Mouse (Mus musculus) splenic B cell, adult 2 months (primary cell): ENCODE data around the gene F12.

Experiments used
- DNase-seq: peaks from one replicate; pipeline ENCODE4 v3.0.0-alpha.2; 2011; ENCODE audit warnings: low read depth, low spot score
- H3K27me3 ChIP-seq: 2 replicates; pipeline ENCODE4 v1.6.1; 2012; ENCODE audit warnings: mild to moderate bottlenecking, low read length, moderate library complexity, mixed read lengths; ENCODE audit not compliant: control insufficient read depth, poor library complexity, insufficient read depth, severe bottlenecking
- H3K36me3 ChIP-seq: 2 replicates; pipeline ENCODE4 v1.6.1; 2012; ENCODE audit warnings: mild to moderate bottlenecking, low read length, moderate library complexity, mixed read lengths; ENCODE audit not compliant: control insufficient read depth, poor library complexity, insufficient read depth, severe bottlenecking

The F12 gene

DNA sequence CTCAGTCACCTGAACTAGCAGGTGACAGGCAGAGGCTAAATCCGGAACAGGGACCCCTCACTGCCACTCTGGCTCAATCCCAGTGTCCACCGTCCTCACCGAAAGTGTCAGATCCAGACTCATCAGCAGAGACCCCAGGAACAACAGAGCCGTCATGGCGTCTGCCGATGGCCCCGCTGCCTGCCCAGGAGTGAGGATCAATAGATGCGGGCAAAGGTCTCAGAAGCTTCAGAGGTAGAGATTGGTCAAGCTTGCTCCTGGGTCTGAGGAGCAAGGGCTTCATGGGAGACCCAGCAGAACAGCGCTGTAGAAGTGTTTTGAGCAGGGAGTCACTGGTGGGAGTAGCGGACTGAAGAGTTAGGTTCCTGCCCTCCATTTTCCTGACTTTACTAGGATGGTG, at the start of gene F12:
Gene F12, minus strand, starts transcription at position 181 of the 400 bp plus-strand sequence.
- no peaks in the 10 kb centered on the region for H3K36me3 ChIP-seq
- DNase-seq, result no peak
- no peaks in the 10 kb centered on the region for H3K27me3 ChIP-seq

DNA sequence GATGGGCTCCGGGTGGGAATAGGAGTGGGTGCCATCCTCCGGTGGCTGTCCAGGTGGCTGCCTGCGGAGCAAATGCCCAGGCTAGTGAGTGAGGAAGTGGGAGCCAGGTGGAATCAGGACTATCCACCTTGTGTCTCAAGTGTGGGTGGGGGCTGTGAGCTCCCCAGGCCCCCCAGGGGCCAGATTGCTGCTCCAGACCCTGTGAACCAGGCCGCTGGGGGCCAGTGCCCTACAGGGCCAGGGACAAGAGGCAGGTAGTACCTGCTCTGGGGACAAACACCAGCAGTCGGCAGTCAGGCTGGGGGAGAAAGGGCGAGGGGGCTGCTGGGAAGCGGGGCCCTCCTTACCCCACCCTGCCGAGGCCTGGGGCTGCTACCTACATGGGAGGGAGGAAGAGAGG, 49.7 kb upstream of the F12 start:
- Histone ChIP-seq H3K27me3 (no peaks in the 10 kb centered on the region), H3K36me3 (no peaks in the 10 kb centered on the region)
- DNase-seq, result no peak

DNA sequence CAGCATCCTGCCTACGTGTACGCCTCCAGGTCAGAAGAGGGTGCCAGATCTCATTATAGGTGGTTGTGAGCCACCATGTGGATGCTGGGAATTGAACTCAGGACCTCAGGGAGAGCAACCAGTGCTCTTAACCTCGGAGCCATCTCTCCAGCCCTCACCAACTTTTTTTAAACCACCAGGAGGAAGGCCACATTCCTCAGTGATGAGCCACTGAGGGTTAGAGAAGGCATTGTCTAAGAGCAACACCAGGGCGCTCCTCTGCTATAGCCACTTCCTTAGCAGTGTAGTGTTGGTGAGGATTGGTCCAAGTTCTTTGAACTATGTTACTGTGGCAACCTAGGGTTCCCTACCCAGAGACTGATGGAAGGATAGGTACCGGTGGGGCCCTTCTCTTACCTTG, 49.2 kb upstream of the F12 start:
- Histone ChIP-seq H3K36me3 (no peaks in the 10 kb centered on the region), H3K27me3 (no peaks in the 10 kb centered on the region)
- DNase-seq, result no peak

DNA sequence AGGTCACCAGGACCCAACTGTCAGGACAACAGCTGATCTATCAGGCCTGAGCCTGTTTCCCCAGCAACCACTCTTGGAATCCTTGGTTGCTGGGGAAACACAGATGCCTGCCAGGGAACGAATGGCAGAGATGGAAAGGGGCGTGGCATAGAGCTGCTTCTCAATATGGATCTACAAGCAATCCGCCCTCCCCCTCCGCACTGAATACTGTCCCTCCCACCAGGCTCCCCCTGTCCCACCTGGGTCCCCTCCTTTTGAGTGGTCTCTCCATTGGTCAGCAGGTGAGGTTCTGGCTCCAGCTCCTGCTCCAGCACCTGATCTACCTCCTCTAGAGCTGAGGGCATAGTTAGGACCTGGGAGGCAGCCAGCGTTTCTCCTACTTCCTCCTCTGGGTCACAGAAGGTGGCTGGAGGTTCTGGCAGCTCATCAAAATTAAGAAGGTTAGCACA, 48.1 kb upstream of the F12 start:
- DNase-seq, result peak; percentile 40
- Histone ChIP-seq H3K27me3 (no peaks in the 10 kb centered on the region), H3K36me3 (no peaks in the 10 kb centered on the region)

DNA sequence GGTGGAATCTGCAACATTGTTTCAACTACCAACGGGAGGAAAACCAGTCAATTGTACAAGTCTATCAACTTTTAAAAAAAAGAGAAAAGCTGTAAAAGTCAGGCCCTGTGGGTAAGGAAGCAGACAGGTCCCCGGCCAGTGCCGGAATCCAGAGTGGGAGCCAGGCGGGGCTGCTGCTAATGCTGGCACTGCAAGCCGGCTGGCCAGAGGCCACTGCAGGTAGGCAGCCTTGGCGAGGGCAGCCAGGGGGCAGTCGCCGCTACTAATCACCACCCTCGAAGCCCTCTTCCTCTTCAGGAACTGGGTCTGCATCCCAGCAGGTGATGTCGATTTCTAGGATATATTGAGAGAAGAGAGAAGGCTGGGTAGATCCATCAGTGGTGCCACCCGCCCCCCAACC, 47.4 kb upstream of the F12 start:
- no peaks in the 10 kb centered on the region for H3K36me3 ChIP-seq
- peak; percentile 38 for DNase-seq
- no peaks in the 10 kb centered on the region for H3K27me3 ChIP-seq

DNA sequence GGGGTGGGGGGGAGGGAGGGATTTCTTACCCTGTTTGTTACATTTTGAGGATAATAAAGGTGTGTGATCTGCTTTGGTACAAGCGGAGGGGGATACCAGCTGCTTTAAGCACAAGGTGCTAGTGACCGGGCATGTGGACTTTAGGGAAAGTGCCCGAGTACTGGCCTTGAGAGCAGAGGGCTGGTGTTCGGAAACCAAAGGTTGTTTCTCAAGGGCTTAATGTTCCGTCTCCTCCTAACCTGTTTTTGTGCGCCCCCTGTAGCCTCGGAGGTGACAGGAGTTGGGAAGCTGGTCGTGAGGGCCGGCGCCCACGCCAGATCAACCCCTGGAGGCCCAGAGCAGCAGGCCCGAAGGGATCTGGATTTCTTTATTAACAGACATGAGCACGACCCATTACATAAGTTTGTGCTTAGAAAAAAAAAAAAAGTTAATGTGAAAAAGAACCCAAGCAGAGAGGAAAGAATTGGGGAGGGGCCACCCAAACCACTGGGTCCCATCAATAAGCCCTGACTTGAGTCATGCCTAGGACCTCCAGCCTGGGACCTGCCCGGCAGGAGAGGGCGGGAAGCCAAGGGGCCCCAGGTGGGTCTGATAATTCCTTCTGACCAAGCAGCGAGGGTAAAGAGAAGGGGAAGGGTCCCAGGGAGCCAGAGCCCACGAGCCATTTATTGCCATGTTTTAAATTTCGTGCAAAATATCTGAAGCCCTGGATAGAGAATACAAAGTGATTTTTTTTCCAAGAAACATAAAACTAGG, 46.7 kb upstream of the F12 start:
- Histone ChIP-seq H3K36me3 (no peaks in the 10 kb centered on the region), H3K27me3 (no peaks in the 10 kb centered on the region)
- DNase-seq, result peak; percentile 60

DNA sequence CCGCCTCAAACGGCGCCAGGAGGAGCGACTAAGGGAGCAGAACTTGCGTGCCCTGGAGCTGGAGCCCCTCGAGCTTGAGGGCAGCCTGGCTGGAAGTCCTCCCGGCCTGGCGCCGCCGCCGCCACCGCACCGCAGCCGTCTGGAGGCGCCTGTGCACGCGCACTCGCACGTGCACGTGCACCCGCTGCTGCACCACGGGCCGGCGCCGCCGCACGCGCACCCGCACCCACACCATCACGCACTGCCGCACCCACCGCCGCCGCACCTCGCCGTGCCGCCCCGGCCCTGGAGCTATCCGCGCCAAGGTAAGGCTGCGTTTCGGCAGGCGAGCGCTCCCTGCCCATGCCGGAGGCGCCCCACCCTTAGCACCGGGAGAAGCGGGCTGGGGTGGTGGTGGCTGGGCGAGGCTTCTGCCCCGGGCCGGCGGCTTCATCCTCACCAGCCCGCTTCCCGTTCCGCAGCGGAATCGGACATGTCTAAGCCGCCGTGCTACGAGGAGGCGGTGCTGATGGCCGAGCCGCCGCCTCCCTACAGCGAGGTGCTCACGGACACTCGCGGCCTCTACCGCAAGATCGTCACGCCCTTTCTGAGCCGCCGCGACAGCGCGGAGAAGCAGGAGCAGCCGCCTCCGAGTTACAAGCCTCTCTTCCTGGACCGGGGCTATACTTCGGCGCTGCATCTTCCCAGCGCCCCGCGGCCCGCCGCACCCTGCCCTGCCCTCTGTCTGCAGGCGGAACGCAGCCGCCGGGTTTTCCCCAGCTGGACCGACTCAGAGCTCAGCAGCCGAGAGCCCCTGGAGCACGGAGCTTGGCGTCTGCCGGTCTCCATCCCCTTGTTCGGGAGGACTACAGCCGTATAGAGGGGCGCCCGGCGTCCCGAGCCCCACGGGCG, 45.8 kb upstream of the F12 start:
- peak; percentile 67 for DNase-seq
- H3K36me3 ChIP-seq, result no peaks in the 10 kb centered on the region

DNA sequence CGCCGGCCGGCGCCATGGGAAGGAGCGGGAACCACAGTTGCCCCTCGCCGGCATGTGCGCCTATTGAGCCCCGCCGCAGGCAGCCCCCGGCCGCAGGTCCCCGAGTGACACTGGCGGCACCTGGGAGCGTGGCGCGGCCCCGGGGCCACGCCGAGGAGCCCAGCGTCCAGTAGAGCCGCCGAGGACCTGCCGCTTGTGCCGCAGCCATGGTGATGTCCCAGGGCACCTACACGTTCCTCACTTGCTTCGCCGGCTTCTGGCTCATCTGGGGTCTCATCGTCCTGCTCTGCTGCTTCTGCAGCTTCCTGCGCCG, 45.2 kb upstream of the F12 start:
- Histone ChIP-seq H3K36me3 (no peaks in the 10 kb centered on the region), H3K27me3 (no peaks in the 10 kb centered on the region)
- DNase-seq, result no peak

More for the DNA sequence above, 45.8 kb upstream of the F12 start:
- no peaks in the 10 kb centered on the region for H3K27me3 ChIP-seq

DNA sequence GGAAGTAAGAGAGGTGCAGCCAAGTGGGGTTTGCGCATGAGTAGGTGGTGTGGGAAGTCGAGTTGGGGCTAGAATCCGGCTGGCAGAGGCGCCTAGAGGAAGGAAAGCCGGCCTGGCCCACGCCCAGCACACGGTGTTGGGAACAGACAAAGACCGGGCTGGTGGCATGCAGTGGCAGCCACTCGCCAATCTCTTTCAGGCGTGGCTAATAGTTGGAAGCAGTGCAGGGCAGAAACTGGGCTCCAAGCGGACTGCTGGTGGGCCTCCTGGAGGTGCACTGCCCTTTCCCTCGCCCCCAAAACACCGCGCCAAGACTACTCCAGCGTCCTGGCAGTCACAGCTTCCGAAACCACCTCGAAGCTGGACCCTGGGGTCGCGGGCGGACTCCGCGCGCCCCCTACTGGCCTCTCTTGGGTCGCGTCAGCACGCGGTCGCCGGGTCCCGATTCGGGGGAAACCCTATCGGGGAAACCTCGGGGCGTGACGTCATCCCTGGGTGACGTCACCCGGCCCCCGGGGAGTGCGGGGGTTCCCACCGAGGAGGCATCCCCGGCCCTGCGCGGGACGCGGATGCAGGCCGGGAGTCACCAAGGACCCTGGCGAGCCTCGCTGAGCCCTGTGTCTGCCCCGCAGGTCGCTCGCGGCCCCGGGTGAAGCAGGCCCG, 44.7 kb upstream of the F12 start:
- Histone ChIP-seq H3K36me3 (no peaks in the 10 kb centered on the region), H3K27me3 (no peaks in the 10 kb centered on the region)
- peak; percentile 96 for DNase-seq

DNA sequence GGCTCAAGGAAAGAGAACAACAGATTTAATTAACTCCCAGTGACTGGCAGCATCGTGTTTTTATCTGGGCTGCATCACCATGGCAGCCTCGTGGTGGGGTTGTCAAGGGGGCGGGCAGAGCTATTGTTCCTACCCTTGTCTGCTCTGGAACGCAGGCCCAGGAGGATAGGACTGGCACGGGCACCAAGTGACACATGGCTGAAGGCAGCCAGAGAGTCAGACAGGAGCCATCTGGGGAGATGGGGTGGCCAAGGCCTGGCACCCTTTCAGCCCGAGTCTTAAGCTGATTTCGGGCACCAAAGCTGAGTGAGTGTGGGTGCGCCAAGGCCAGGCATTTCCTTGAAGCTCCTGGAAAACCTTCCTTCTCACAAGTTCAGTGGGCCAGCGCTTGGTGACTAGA, 43.8 kb upstream of the F12 start:
- DNase-seq, result no peak
- no peaks in the 10 kb centered on the region for H3K36me3 ChIP-seq
- no peaks in the 10 kb centered on the region for H3K27me3 ChIP-seq

DNA sequence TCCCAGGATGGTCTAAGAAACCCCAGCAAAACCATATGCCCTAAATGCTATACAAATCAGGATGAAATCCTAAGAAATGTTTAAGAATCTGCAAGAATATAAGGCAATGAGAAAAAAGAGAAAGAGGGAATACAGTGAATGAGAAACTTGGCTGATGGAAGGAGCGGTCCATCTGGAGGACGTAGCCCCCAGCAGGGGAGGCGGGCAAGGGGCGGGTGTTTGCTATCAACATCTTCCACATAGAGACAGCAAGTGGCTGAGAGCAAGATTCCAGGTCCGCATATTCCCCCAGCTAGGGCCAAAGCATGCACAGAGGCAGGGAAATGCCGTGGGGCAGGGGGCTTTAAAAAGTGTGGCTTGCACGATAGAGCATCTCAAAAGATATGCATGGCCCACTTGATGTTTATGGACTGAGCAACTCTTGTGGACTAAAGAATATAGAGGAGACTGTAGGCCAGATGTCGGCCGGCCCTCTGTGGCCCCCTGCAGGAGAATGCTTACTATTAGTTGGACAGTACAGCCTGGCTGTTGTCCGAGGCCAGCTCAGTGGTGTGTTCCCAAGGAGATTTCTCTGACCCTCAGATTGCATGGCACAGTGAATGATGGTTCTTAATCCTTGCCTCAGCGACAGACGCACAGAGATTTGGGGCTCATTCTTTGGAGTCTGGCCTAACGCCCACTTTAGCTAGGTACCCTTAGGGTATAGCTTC, 42.4 kb upstream of the F12 start:
- Histone ChIP-seq H3K27me3 (no peaks in the 10 kb centered on the region), H3K36me3 (no peaks in the 10 kb centered on the region)
- DNase-seq, result peak; percentile 62

DNA sequence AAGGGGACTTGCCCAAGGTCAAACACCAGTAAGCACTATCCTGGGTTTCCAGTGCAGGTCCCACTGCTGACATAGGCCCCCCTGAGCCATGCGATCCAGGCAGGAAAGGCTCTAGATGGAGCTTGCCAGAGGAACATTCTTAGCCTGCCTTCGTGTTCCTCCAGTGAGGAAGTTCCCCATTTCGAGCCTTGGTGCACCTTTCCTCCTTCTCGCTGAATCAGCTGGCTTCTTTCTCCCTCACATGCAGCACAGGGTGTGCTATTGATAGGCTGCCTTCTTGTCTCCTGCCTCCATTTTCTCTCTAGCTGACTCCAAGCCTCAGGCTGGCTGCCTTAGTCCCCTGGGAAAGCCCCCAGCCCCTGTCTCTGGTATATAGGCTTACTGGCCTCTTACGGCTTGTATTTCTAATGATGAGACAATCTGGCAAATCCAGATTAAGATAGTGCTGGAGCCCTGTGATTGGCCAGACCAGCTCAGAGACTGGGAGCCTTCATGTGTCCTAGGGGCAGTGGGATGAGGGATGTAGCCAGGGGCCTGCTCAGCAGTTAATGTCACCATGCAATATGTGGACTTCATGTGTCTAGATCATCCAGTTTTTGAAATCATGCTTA, 39.3 kb upstream of the F12 start:
- no peaks in the 10 kb centered on the region for H3K27me3 ChIP-seq
- no peaks in the 10 kb centered on the region for H3K36me3 ChIP-seq
- peak; percentile 51 for DNase-seq

DNA sequence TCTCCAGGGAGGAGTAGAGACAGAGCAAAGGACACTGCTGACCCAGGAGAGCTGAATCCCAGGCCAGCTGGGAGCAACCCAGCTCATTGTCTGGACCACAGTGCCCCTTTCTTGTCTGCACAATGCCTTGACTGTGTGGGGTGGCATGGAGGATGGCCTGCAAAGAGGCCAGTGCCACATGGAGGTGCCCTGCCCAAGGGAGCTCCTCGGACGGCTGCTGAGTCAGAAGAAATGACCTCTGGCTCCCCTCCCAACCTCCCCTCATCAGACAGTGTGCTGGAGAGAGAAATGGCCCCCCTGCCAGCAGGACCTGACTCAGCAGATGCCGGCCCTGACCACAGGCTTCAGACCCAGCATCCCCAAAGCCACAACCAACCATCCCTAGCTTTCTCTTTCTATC, 38.6 kb upstream of the F12 start:
- no peak for DNase-seq

More for the DNA sequence above, 38.6 kb upstream of the F12 start:
- no peaks in the 10 kb centered on the region for H3K27me3 ChIP-seq
- no peaks in the 10 kb centered on the region for H3K36me3 ChIP-seq
